Mouse (Mus musculus): ENCODE results near the gene Sgms2. TPM values are rescaled to one million over a fixed set of nuclear protein-coding genes. Genes with fewer than 3 reads are reported as not detected.

Gene Sgms2
- total and polyA plus RNA-seq, 3 experiments = not detected

- Histone ChIP-seq H3K4me3 (replicated peaks in 1 of 3; ENCODE audit: low read depth in 2 of 3, low read length in 2 of 3, poor library complexity in 1 of 3) (no peak overlapping the region), H3K4me1 (ENCODE audit: control insufficient read depth in 1 of 2, insufficient read depth in 2 of 2) (peaks cover 0 to 9% of the 10 kb centered on the region in 2 experiments; a peak in 2 of 4 replicates), H3K79me2 (replicated peaks; ENCODE audit: control insufficient read depth, extremely low read depth, insufficient read depth, poor library complexity, severe bottlenecking) (no peaks in the 10 kb centered on the region), H3K27me3 (replicated peaks) (no peaks in the 10 kb centered on the region), H3K9ac (ENCODE audit: insufficient read depth, low read depth) (no peak overlapping the region), H3K27ac (ENCODE audit: insufficient read depth, low read depth) (no peak overlapping the region), H3K9me3 (replicated peaks; ENCODE audit: low read length) (peaks cover 2% of the 10 kb centered on the region), H3K4me2 (ENCODE audit: insufficient read depth, low read depth, poor library complexity, severe bottlenecking) (no peak overlapping the region), H3K36me3 (replicated peaks in 1 of 2; ENCODE audit: control insufficient read depth in 1 of 2, insufficient read depth in 1 of 2, low read length in 1 of 2) (no peaks in the 10 kb centered on the region)
- in situ Hi-C loops (cut with MboI; ENCODE audit: low pct_ligation_motif_present, low pct_unique_long_range_greater_than_20kb, low sequenced_read_pairs) = no loop called here
- dilution Hi-C loops (cut with MboI; ENCODE audit: extremely low pct_ligation_motif_present, extremely low pct_unique_long_range_greater_than_20kb, low sequenced_read_pairs) = no loop called here
- TF ChIP-seq TBP (conservative IDR thresholded peaks at IDR 0.05; ENCODE audit: low read depth, low read length) = no peak
- TF ChIP-seq ZC3H11A (IDR thresholded peaks at IDR 0.05; ENCODE audit: low read depth, low read length) = no peak
- TF ChIP-seq HCFC1 (IDR thresholded peaks at IDR 0.05; ENCODE audit: low read depth, low read length) = no peak
- TF ChIP-seq MXI1 (IDR thresholded peaks at IDR 0.05; ENCODE audit: low read depth, low read length) = no peak
- no peak for TF ChIP-seq USF1 (IDR thresholded peaks at IDR 0.05; ENCODE audit: low read depth, low read length)
- no peak for TF ChIP-seq SIN3A (IDR thresholded peaks at IDR 0.05; ENCODE audit: low read length)
- no peak for DNase-seq (ENCODE audit: extremely low read depth)
Measured at GRCm38 (mm10) chr3:131476002-131476401, 15.2 kb downstream of the Sgms2 start.

- H3K4me3 ChIP-seq (replicated peaks in 1 of 3; ENCODE audit: low read depth in 2 of 3, low read length in 2 of 3, poor library complexity in 1 of 3) = no peak overlapping the region
- in situ Hi-C loops (cut with MboI; ENCODE audit: low pct_ligation_motif_present, low pct_unique_long_range_greater_than_20kb, low sequenced_read_pairs) = no loop called here
- H3K36me3 ChIP-seq (replicated peaks in 1 of 2; ENCODE audit: control insufficient read depth in 1 of 2, insufficient read depth in 1 of 2, low read length in 1 of 2) = no peaks in the 10 kb centered on the region
- no peak for TF ChIP-seq POLR2A (IDR thresholded peaks at IDR 0.05; ENCODE audit: low read depth, low read length)
- no peak for TF ChIP-seq CTCF (conservative IDR thresholded peaks at IDR 0.05 in 1 of 2, IDR thresholded peaks at IDR 0.05 in 1 of 2; ENCODE audit: low read depth in 2 of 2, low read length in 2 of 2)
- no peak for TF ChIP-seq MAX (IDR thresholded peaks at IDR 0.05; ENCODE audit: low read length)
- TF ChIP-seq USF1 (IDR thresholded peaks at IDR 0.05; ENCODE audit: low read depth, low read length) = no peak
- TF ChIP-seq ZMIZ1 (IDR thresholded peaks at IDR 0.05; ENCODE audit: low read depth, low read length) = no peak
- no peak for TF ChIP-seq MXI1 (IDR thresholded peaks at IDR 0.05; ENCODE audit: low read depth, low read length)
- TF ChIP-seq EP300 (IDR thresholded peaks at IDR 0.05; ENCODE audit: low read length) = no peak
- TF ChIP-seq MEF2A (IDR thresholded peaks at IDR 0.05; ENCODE audit: borderline replicate concordance, low read depth, low read length) = no peak
- no peak for TF ChIP-seq MAZ (IDR thresholded peaks at IDR 0.05; ENCODE audit: low read depth, low read length)
- no peak for TF ChIP-seq SIN3A (IDR thresholded peaks at IDR 0.05; ENCODE audit: low read length)
- TF ChIP-seq TCF12 (IDR thresholded peaks at IDR 0.05; ENCODE audit: low read depth, low read length) = no peak
- no peak for TF ChIP-seq JUND (conservative IDR thresholded peaks at IDR 0.05; ENCODE audit: low read depth, low read length)
- TF ChIP-seq JUN (IDR thresholded peaks at IDR 0.05; ENCODE audit: insufficient read depth, low read depth, low read length) = no peak
- TF ChIP-seq CHD2 (IDR thresholded peaks at IDR 0.05; ENCODE audit: low read length) = no peak
- TF ChIP-seq RCOR1 (conservative IDR thresholded peaks at IDR 0.05; ENCODE audit: low read depth, low read length) = no peak
- TF ChIP-seq CHD1 (IDR thresholded peaks at IDR 0.05; ENCODE audit: low read depth, low read length) = no peak
- no peak for TF ChIP-seq ZKSCAN1 (IDR thresholded peaks at IDR 0.05; ENCODE audit: borderline replicate concordance, low read depth, low read length)
- no peak for TF ChIP-seq UBTF (IDR thresholded peaks at IDR 0.05; ENCODE audit: low read depth, low read length)
- H3K4me2 ChIP-seq (ENCODE audit: insufficient read depth, low read depth, poor library complexity, severe bottlenecking) = no peak overlapping the region
- H3K9me3 ChIP-seq (replicated peaks; ENCODE audit: low read length) = no peaks in the 10 kb centered on the region
- H3K79me2 ChIP-seq (replicated peaks; ENCODE audit: control insufficient read depth, extremely low read depth, insufficient read depth, poor library complexity, severe bottlenecking) = no peaks in the 10 kb centered on the region
- H3K4me1 ChIP-seq (ENCODE audit: control insufficient read depth in 1 of 2, insufficient read depth in 2 of 2) = peaks cover 0 to 14% of the 10 kb centered on the region in 2 experiments; a peak in 2 of 4 replicates
- dilution Hi-C loops (cut with MboI; ENCODE audit: extremely low pct_ligation_motif_present, extremely low pct_unique_long_range_greater_than_20kb, low sequenced_read_pairs) = no loop called here
- no peak for DNase-seq (ENCODE audit: extremely low read depth)
- H3K27ac ChIP-seq (ENCODE audit: insufficient read depth, low read depth) = no peak overlapping the region
- H3K27me3 ChIP-seq (replicated peaks) = no peaks in the 10 kb centered on the region
- H3K9ac ChIP-seq (ENCODE audit: insufficient read depth, low read depth) = no peak overlapping the region
Measured at GRCm38 (mm10) chr3:131474526-131474925, 16.7 kb downstream of the Sgms2 start.

All from CH12.LX (cell line).